Mouse (Mus musculus) heart, adult 2 months (tissue): Measurements from ENCODE around the gene Smurf1. TPM values are rescaled to one million over a fixed set of nuclear protein-coding genes. Genes with fewer than 3 reads are reported as not detected.

ENCODE experiments used
- DNase-seq, 2 experiments: peaks; one replicate each; pipeline ENCODE4 v3.0.0; 2021
- H3K27ac ChIP-seq: fragments of 200-600 bp; 2 replicates; pipeline ENCODE4 v1.8.1; 2022
- H3K27me3 ChIP-seq: fragments of 200-500 bp; 2 replicates; pipeline ENCODE4 v1.6.1; 2012; ENCODE audit warnings: mild to moderate bottlenecking, low read length, inconsistent platforms, mixed read lengths; ENCODE audit not compliant: control insufficient read depth, insufficient read depth
- H3K36me3 ChIP-seq: fragments of 200-500 bp; 2 replicates; pipeline ENCODE4 v1.6.1; 2012; ENCODE audit warnings: low read length, inconsistent platforms; ENCODE audit not compliant: control insufficient read depth, insufficient read depth
- H3K4me1 ChIP-seq: fragments of 200-500 bp; 2 replicates; pipeline ENCODE4 v1.6.1; 2011; ENCODE audit warnings: low read length; ENCODE audit not compliant: control insufficient read depth, insufficient read depth
- H3K4me3 ChIP-seq: fragments of 200-600 bp; 2 replicates; pipeline ENCODE4 v1.8.1; 2022
- H3K79me2 ChIP-seq: fragments of 200-500 bp; replicated peaks from 2 replicates; pipeline ENCODE4 v1.6.1; 2012; ENCODE audit warnings: mild to moderate bottlenecking, inconsistent platforms, low read length, moderate library complexity, mixed read lengths; ENCODE audit not compliant: control insufficient read depth, insufficient read depth
- H3K9ac ChIP-seq: fragments of 200-500 bp; 2 replicates; pipeline ENCODE4 v1.6.1; 2012; ENCODE audit warnings: low read depth, mild to moderate bottlenecking, control low read depth, inconsistent platforms, low read length, mixed read lengths
- CTCF ChIP-seq: fragments of 200-600 bp; IDR thresholded peaks from 2 replicates; pipeline ENCODE4 v1.8.1; 2022; ENCODE audit warnings: antibody characterized with exemption, mild to moderate bottlenecking, moderate library complexity
- EP300 ChIP-seq: fragments of 200-500 bp; IDR thresholded peaks from 2 replicates; pipeline ENCODE4 v1.6.1; 2011; ENCODE audit warnings: low read depth, low read length, control low read depth; ENCODE audit not compliant: insufficient read depth
- POLR2A ChIP-seq: fragments of 200-500 bp; IDR thresholded peaks from 2 replicates; pipeline ENCODE4 v1.6.1; 2011; ENCODE audit warnings: mild to moderate bottlenecking, low read depth, low read length, control low read depth; ENCODE audit not compliant: insufficient read depth
- WGBS: fragments of 180-500 bp; shearing (Covaris S2); methylation state at CpG from one replicate; pipeline ENCODE4 v1.1.7; 2018; 5-methylcytosine and 5-hydroxymethylcytosine counted together
- intact Hi-C: fragments of 180-260 bp; cut with DNase I; formaldehyde crosslinking; loops from one replicate; pipeline ENCODE4 v1.15.1; 2025
- polyA plus RNA-seq: library from polyadenylated mRNA; depleted of rRNA; stranded (reverse); fragments of >200 nt; gene quantifications from 2 replicates; pipeline ENCODE4 v1.2.3, GENCODE M21; 2012
- total RNA-seq, 2 experiments: library from RNA; stranded (reverse); gene quantifications; 2 replicates each; pipeline ENCODE4 v1.2.3; 2021

Smurf1 gene
- total and polyA plus RNA-seq, 3 experiments = 23.1 to 27.0 (median 26.6) TPM

- H3K27ac ChIP-seq = no peak overlapping the region
- intact Hi-C loops = no loop called here
- no peak overlapping the region for H3K9ac ChIP-seq
- H3K36me3 ChIP-seq = no peaks in the 10 kb centered on the region
- no peaks in the 10 kb centered on the region for H3K79me2 ChIP-seq
- TF ChIP-seq POLR2A (no peak), CTCF (peak; percentile 36), EP300 (no peak)
- no peak for DNase-seq
- no peaks in the 10 kb centered on the region for H3K27me3 ChIP-seq
- no peak overlapping the region for H3K4me3 ChIP-seq
- H3K4me1 ChIP-seq = no peaks in the 10 kb centered on the region
- WGBS = 98% methylated on average over 5 of the region's 5 CpGs
Measured at GRCm38 (mm10) chr5:144984839-144985238, 19.2 kb upstream of the Smurf1 start.

- no peaks in the 10 kb centered on the region for H3K27me3 ChIP-seq
- 93% methylated on average over 3 of the region's 3 CpGs for WGBS
- intact Hi-C loops = no loop called here
Measured at GRCm38 (mm10) chr5:144983227-144983626, 17.6 kb upstream of the Smurf1 start.

GRCm38 (mm10) chr5:144979110-144979509, 13.5 kb upstream of the Smurf1 start:
- intact Hi-C loops = no loop called here
- TF ChIP-seq EP300 (no peak), CTCF (no peak), POLR2A (no peak)
- H3K79me2 ChIP-seq = no peaks in the 10 kb centered on the region
- 76% methylated on average over 6 of the region's 6 CpGs for WGBS
- no peaks in the 10 kb centered on the region for H3K4me1 ChIP-seq
- H3K4me3 ChIP-seq = no peak overlapping the region
- H3K36me3 ChIP-seq = no peaks in the 10 kb centered on the region
- H3K9ac ChIP-seq = no peak overlapping the region
- H3K27ac ChIP-seq = no peak overlapping the region
- no peak for DNase-seq
- H3K27me3 ChIP-seq = no peaks in the 10 kb centered on the region

More at GRCm38 (mm10) chr5:144983227-144983626, 17.6 kb upstream of the Smurf1 start:
- TF ChIP-seq CTCF = peak; percentile 55
- TF ChIP-seq EP300 = no peak
- no peaks in the 10 kb centered on the region for H3K79me2 ChIP-seq
- DNase-seq = no peak
- no peaks in the 10 kb centered on the region for H3K36me3 ChIP-seq
- no peak overlapping the region for H3K27ac ChIP-seq
- H3K4me1 ChIP-seq = no peaks in the 10 kb centered on the region
- H3K9ac ChIP-seq = no peak overlapping the region
- no peak overlapping the region for H3K4me3 ChIP-seq

GRCm38 (mm10) chr5:144978533-144979107, 13.0 kb upstream of the Smurf1 start:
- DNase-seq = peak; percentile 45 to 47
- WGBS = 14% methylated on average over 10 of the region's 10 CpGs
- Histone ChIP-seq H3K9ac (no peak overlapping the region), H3K79me2 (no peaks in the 10 kb centered on the region), H3K4me3 (no peak overlapping the region), H3K4me1 (no peaks in the 10 kb centered on the region), H3K27ac (no peak overlapping the region), H3K36me3 (no peaks in the 10 kb centered on the region), H3K27me3 (no peaks in the 10 kb centered on the region)
- no peak for TF ChIP-seq CTCF
- TF ChIP-seq POLR2A = no peak
- TF ChIP-seq EP300 = no peak
- intact Hi-C loops = no loop called here

- intact Hi-C loops = no loop called here
- 88% methylated on average over 3 of the region's 3 CpGs for WGBS
- no peaks in the 10 kb centered on the region for H3K27me3 ChIP-seq
- H3K27ac ChIP-seq = no peak overlapping the region
- H3K9ac ChIP-seq = no peak overlapping the region
- H3K4me1 ChIP-seq = no peaks in the 10 kb centered on the region
- no peak overlapping the region for H3K4me3 ChIP-seq
- H3K36me3 ChIP-seq = no peaks in the 10 kb centered on the region
- no peak for DNase-seq
- TF ChIP-seq CTCF (peak; percentile 60), EP300 (no peak)
- no peaks in the 10 kb centered on the region for H3K79me2 ChIP-seq
Measured at GRCm38 (mm10) chr5:144971266-144971665, 5.6 kb upstream of the Smurf1 start.

- Histone ChIP-seq H3K27ac (peak overlapping the region; percentile 88), H3K4me3 (peak overlapping the region; percentile 69), H3K4me1 (peaks cover 20% of the 10 kb centered on the region), H3K9ac (peak overlapping the region; percentile 93), H3K36me3 (peaks cover 3% of the 10 kb centered on the region; the same call in 1 of the 2 replicates), H3K79me2 (peaks cover 3% of the 10 kb centered on the region), H3K27me3 (no peaks in the 10 kb centered on the region)
- peak; percentile 86 to 88 for DNase-seq
- intact Hi-C loops = loop anchor here (2.0 to 5.0 kb wide), 3 partner anchors 16 to 88 kb away; no protein-coding TSS in a partner anchor
- WGBS = 4% methylated on average over 31 of the region's 56 CpGs
- TF ChIP-seq EP300 (no peak), CTCF (no peak), POLR2A (no peak)
Measured at GRCm38 (mm10) chr5:144964872-144965638, 592 bp downstream of the Smurf1 start.
